Mouse (Mus musculus) MEL (cell line): ENCODE results near the gene Kcnh1. TPM values are rescaled to one million over a fixed set of nuclear protein-coding genes. Genes with fewer than 3 reads are reported as not detected.

Experiments
- DNase-seq: peaks from one replicate; pipeline ENCODE4 v3.0.0; 2011; ENCODE audit warnings: low read depth, low spot score
- H3K27ac ChIP-seq: 2 replicates; pipeline ENCODE4 v1.5.1; 2012; ENCODE audit warnings: low read depth, mild to moderate bottlenecking, control low read depth, low read length, moderate library complexity; ENCODE audit not compliant: control insufficient read depth
- H3K27me3 ChIP-seq, 2 experiments: fragments of 150-350 bp in 1 of 2; sonication (generic) in 1 of 2; 2 replicates each; pipeline ENCODE4 v1.6.1; 2012; ENCODE audit warnings: low read length in 2 of 2, mild to moderate bottlenecking in 2 of 2, improper control_type of control experiment in 1 of 2, moderate library complexity in 1 of 2; ENCODE audit not compliant: insufficient read depth in 2 of 2, control insufficient read depth in 1 of 2
- H3K36me3 ChIP-seq, 2 experiments: 2 replicates each; pipeline ENCODE4 v1.6.1; 2012 to 2014; ENCODE audit warnings: low read length in 2 of 2, improper control_type of control experiment in 1 of 2, inconsistent platforms in 1 of 2, mild to moderate bottlenecking in 1 of 2; ENCODE audit not compliant: insufficient read depth in 2 of 2, control insufficient read depth in 1 of 2
- H3K4me1 ChIP-seq, 2 experiments: fragments of 150-350 bp in 1 of 2; sonication (generic) in 1 of 2; 2 replicates each; pipeline ENCODE4 v1.6.1; 2012; ENCODE audit warnings: low read length in 2 of 2, improper control_type of control experiment in 1 of 2, mild to moderate bottlenecking in 1 of 2; ENCODE audit not compliant: insufficient read depth in 2 of 2, control insufficient read depth in 1 of 2
- H3K4me3 ChIP-seq, 2 experiments: fragments of 150-350 bp in 1 of 2; sonication (generic) in 1 of 2; 2 replicates each; pipeline ENCODE4 v1.5.1; 2012; ENCODE audit warnings: low read depth in 2 of 2, low read length in 2 of 2, mild to moderate bottlenecking in 2 of 2, moderate library complexity in 2 of 2, control low read depth in 1 of 2, improper control_type of control experiment in 1 of 2; ENCODE audit not compliant: control insufficient read depth in 1 of 2, insufficient read depth in 1 of 2
- H3K79me2 ChIP-seq: 2 replicates; pipeline ENCODE4 v1.6.1; 2012; ENCODE audit warnings: mild to moderate bottlenecking, low read length, moderate library complexity; ENCODE audit not compliant: control insufficient read depth, poor library complexity, insufficient read depth
- H3K9ac ChIP-seq: 2 replicates; pipeline ENCODE4 v1.6.1; 2012; ENCODE audit warnings: low read depth, mild to moderate bottlenecking, control low read depth, low read length, moderate library complexity; ENCODE audit not compliant: control insufficient read depth, poor library complexity, severe bottlenecking
- H3K9me3 ChIP-seq: fragments of 150-350 bp; sonication (generic); replicated peaks from 2 replicates; pipeline ENCODE4 v1.6.1; 2012; ENCODE audit warnings: mild to moderate bottlenecking, low read length, improper control_type of control experiment, moderate library complexity; ENCODE audit not compliant: insufficient read depth
- CHD1 ChIP-seq: IDR thresholded peaks from 2 replicates; pipeline ENCODE4 v1.6.1; 2012; ENCODE audit warnings: low read depth, mild to moderate bottlenecking, inconsistent platforms, low read length, improper control_type of control experiment
- CHD2 ChIP-seq: IDR thresholded peaks from 2 replicates; pipeline ENCODE4 v1.6.1; 2011; ENCODE audit warnings: low read length, improper control_type of control experiment
- CTCF ChIP-seq, 3 experiments: IDR thresholded peaks in 2 of 3; conservative IDR thresholded peaks in 1 of 3; 2 replicates each; pipeline ENCODE4 v1.5.1; 2011 to 2012; ENCODE audit warnings: low read length in 3 of 3, low read depth in 2 of 3, mild to moderate bottlenecking in 2 of 3, improper control_type of control experiment in 1 of 3, inconsistent platforms in 1 of 3, mixed read lengths in 1 of 3, moderate library complexity in 1 of 3; ENCODE audit not compliant: control insufficient read depth in 1 of 3, insufficient read depth in 1 of 3, poor library complexity in 1 of 3, severe bottlenecking in 1 of 3
- ELF1 ChIP-seq: IDR thresholded peaks from 2 replicates; pipeline ENCODE4 v1.6.1; 2014; ENCODE audit warnings: low read depth, mild to moderate bottlenecking, inconsistent platforms, low read length, improper control_type of control experiment, moderate library complexity
- EP300 ChIP-seq, 2 experiments: IDR thresholded peaks; 2 replicates each; pipeline ENCODE4 v1.6.1; 2011; ENCODE audit warnings: improper control_type of control experiment in 2 of 2, low read length in 2 of 2, low read depth in 1 of 2, mild to moderate bottlenecking in 1 of 2
- ETS1 ChIP-seq: IDR thresholded peaks from 2 replicates; pipeline ENCODE4 v1.6.1; 2012; ENCODE audit warnings: low read depth, mild to moderate bottlenecking, inconsistent platforms, low read length, improper control_type of control experiment, moderate library complexity
- GABPA ChIP-seq: IDR thresholded peaks from 2 replicates; pipeline ENCODE4 v1.6.1; 2012; ENCODE audit warnings: low read depth, mild to moderate bottlenecking, inconsistent platforms, low read length, improper control_type of control experiment, moderate library complexity
- GATA1 ChIP-seq: IDR thresholded peaks from 2 replicates; pipeline ENCODE4 v1.6.1; 2011; ENCODE audit warnings: low read depth, low read length, improper control_type of control experiment
- MAFK ChIP-seq: IDR thresholded peaks from 2 replicates; pipeline ENCODE4 v1.6.1; 2011; ENCODE audit warnings: low read depth, mild to moderate bottlenecking, low read length, improper control_type of control experiment, borderline replicate concordance
- MAX ChIP-seq: IDR thresholded peaks from 2 replicates; pipeline ENCODE4 v1.6.1; 2011; ENCODE audit warnings: low read length, improper control_type of control experiment
- MAZ ChIP-seq: IDR thresholded peaks from 2 replicates; pipeline ENCODE4 v1.6.1; 2012; ENCODE audit warnings: low read depth, mild to moderate bottlenecking, inconsistent platforms, low read length, improper control_type of control experiment
- MEF2A ChIP-seq: IDR thresholded peaks from 2 replicates; pipeline ENCODE4 v1.6.1; 2014; ENCODE audit warnings: low read depth, mild to moderate bottlenecking, inconsistent platforms, low read length, improper control_type of control experiment; ENCODE audit not compliant: poor library complexity, insufficient replicate concordance, severe bottlenecking; ENCODE audit errors: extremely low read depth
- MXI1 ChIP-seq: IDR thresholded peaks from 2 replicates; pipeline ENCODE4 v1.6.1; 2011; ENCODE audit warnings: mild to moderate bottlenecking, low read depth, low read length, improper control_type of control experiment
- MYC ChIP-seq: IDR thresholded peaks from 2 replicates; pipeline ENCODE4 v1.6.1; 2011; ENCODE audit warnings: low read depth, mild to moderate bottlenecking, low read length, improper control_type of control experiment, moderate library complexity
- NRF1 ChIP-seq: IDR thresholded peaks from 2 replicates; pipeline ENCODE4 v1.6.1; 2014; ENCODE audit warnings: low read depth, mild to moderate bottlenecking, inconsistent platforms, low read length, improper control_type of control experiment, moderate library complexity; ENCODE audit not compliant: poor library complexity, insufficient read depth, severe bottlenecking
- POLR2A ChIP-seq, 2 experiments: IDR thresholded peaks; 2 replicates each; pipeline ENCODE4 v1.6.1; 2011 to 2012; ENCODE audit warnings: low read length in 2 of 2, mild to moderate bottlenecking in 2 of 2, control low read depth in 1 of 2, improper control_type of control experiment in 1 of 2, low read depth in 1 of 2, moderate library complexity in 1 of 2; ENCODE audit not compliant: control insufficient read depth in 1 of 2, insufficient read depth in 1 of 2, poor library complexity in 1 of 2
- POLR2AphosphoS2 ChIP-seq: IDR thresholded peaks from 2 replicates; pipeline ENCODE4 v1.6.1; 2011; ENCODE audit warnings: low read length, improper control_type of control experiment
- POLR2AphosphoS5 ChIP-seq: IDR thresholded peaks from 2 replicates; pipeline ENCODE4 v1.6.1; 2012; ENCODE audit warnings: low read depth, borderline replicate concordance, mild to moderate bottlenecking, inconsistent platforms, low read length, moderate library complexity, mixed read lengths
- RAD21 ChIP-seq: IDR thresholded peaks from 2 replicates; pipeline ENCODE4 v1.6.1; 2011; ENCODE audit warnings: mild to moderate bottlenecking, low read depth, low read length, improper control_type of control experiment
- TAL1 ChIP-seq: IDR thresholded peaks from 2 replicates; pipeline ENCODE4 v1.6.1; 2012; ENCODE audit warnings: mild to moderate bottlenecking, inconsistent platforms, low read length, moderate library complexity, mixed read lengths
- TCF12 ChIP-seq: IDR thresholded peaks from 2 replicates; pipeline ENCODE4 v1.6.1; 2014; ENCODE audit warnings: low read depth, mild to moderate bottlenecking, inconsistent platforms, low read length, improper control_type of control experiment, moderate library complexity
- USF1 ChIP-seq: IDR thresholded peaks from 2 replicates; pipeline ENCODE4 v1.6.1; 2014; ENCODE audit warnings: low read depth, mild to moderate bottlenecking, inconsistent platforms, low read length, improper control_type of control experiment, moderate library complexity
- ZC3H11A ChIP-seq: IDR thresholded peaks from 2 replicates; pipeline ENCODE4 v1.6.1; 2012; ENCODE audit warnings: low read depth, mild to moderate bottlenecking, inconsistent platforms, low read length, improper control_type of control experiment
- ZKSCAN1 ChIP-seq: IDR thresholded peaks from 2 replicates; pipeline ENCODE4 v1.6.1; 2012; ENCODE audit warnings: low read depth, mild to moderate bottlenecking, inconsistent platforms, low read length, improper control_type of control experiment, moderate library complexity
- ZMIZ1 ChIP-seq: IDR thresholded peaks from 2 replicates; pipeline ENCODE4 v1.6.1; 2012; ENCODE audit warnings: low read depth, mild to moderate bottlenecking, inconsistent platforms, low read length, improper control_type of control experiment, moderate library complexity
- ZNF384 ChIP-seq: IDR thresholded peaks from 2 replicates; pipeline ENCODE4 v1.6.1; 2012; ENCODE audit warnings: low read depth, mild to moderate bottlenecking, inconsistent platforms, low read length, improper control_type of control experiment
- polyA plus RNA-seq, 2 experiments: library from polyadenylated mRNA; stranded (reverse) in 1 of 2; unstranded in 1 of 2; fragments of >175 nt in 1 of 2; fragments of >200 nt in 1 of 2; gene quantifications; 2 replicates each; pipeline versions ENCODE4 v1.2.1 to v1.2.4; 2012; ENCODE audit warnings: low replicate concordance in 2 of 2, low read depth in 1 of 2; ENCODE audit not compliant: insufficient read length in 2 of 2, insufficient read depth in 1 of 2, missing spikeins in 1 of 2
- total RNA-seq: library from RNA; depleted of rRNA; stranded (reverse); fragments of 300-350 nt; gene quantifications from 2 replicates; pipeline ENCODE4 v1.2.3, GENCODE M21; 2012

Gene Kcnh1
- total and polyA plus RNA-seq, 3 experiments = not detected

DNA sequence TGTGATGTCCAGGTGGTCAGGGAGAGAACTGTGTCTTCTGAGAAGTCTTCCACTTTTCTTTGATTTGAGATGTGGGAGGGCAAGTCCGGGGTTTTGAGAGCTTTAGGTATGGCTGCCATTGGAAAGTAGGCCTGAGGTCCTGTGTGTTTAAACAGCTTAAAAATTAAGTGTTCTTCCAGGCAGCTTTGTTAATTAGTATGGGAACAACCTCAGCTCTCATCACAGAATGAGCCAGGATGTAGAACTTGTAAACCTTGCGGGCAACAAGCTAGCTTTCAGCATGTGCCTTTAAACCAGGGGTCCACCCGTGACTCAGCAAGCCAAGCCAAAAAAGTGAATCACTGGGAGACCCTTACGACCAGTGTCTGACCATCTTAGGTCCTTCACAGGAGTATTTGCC lies 214.6 kb downstream of the Kcnh1 start:
- no peak for TF ChIP-seq CTCF (IDR thresholded peaks at IDR 0.05 in 2 of 3, conservative IDR thresholded peaks at IDR 0.05 in 1 of 3; ENCODE audit: control insufficient read depth in 1 of 3, insufficient read depth in 1 of 3, low read depth in 2 of 3, low read length in 3 of 3, poor library complexity in 1 of 3, severe bottlenecking in 1 of 3)
- no peak for TF ChIP-seq ZMIZ1
- TF ChIP-seq CHD2 = no peak
- no peak for TF ChIP-seq MXI1
- TF ChIP-seq MAZ = no peak
- TF ChIP-seq TAL1 = no peak
- no peak for TF ChIP-seq RAD21
- TF ChIP-seq POLR2A (IDR thresholded peaks at IDR 0.05; ENCODE audit: control insufficient read depth in 1 of 2, insufficient read depth in 1 of 2, low read depth in 1 of 2, low read length in 2 of 2, poor library complexity in 1 of 2) = no peak
- TF ChIP-seq CHD1 = no peak
- TF ChIP-seq GABPA = no peak
- no peak for TF ChIP-seq MEF2A
- no peak for TF ChIP-seq MYC
- TF ChIP-seq TCF12 = no peak
- no peak for TF ChIP-seq POLR2AphosphoS2
- TF ChIP-seq POLR2AphosphoS5 = no peak
- no peaks in the 10 kb centered on the region; a peak in 1 of 4 replicates for H3K27me3 ChIP-seq
- no peaks in the 10 kb centered on the region for H3K79me2 ChIP-seq
- H3K36me3 ChIP-seq = no peaks in the 10 kb centered on the region
- no peak overlapping the region for H3K4me3 ChIP-seq
- no peak overlapping the region for H3K27ac ChIP-seq
- no peaks in the 10 kb centered on the region for H3K4me1 ChIP-seq
- no peak overlapping the region for H3K9ac ChIP-seq
- DNase-seq = no peak
- H3K9me3 ChIP-seq = no peaks in the 10 kb centered on the region

DNA sequence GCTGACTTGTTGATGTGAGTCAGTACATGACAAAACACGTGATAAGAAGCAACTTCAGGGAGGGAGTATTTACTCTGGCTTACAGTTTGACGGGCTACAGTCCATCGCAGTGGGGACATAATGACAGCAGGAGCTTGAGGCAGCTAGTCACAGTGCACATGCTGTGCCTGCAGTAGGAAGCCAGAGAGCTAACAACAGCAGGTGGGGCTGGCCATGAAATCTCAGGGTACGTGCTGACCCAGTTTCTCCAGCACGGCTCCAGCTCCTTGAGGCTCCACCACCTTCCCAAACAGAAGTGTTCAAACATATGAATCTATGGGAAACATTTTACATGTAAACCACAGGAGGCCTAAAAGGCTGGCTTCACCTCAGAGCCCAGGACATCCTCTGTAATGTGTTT lies 216.0 kb downstream of the Kcnh1 start:
- no peak for DNase-seq
- no peaks in the 10 kb centered on the region for H3K4me1 ChIP-seq
- no peak overlapping the region for H3K9ac ChIP-seq
- TF ChIP-seq ETS1 = no peak
- no peaks in the 10 kb centered on the region for H3K9me3 ChIP-seq
- H3K79me2 ChIP-seq = no peaks in the 10 kb centered on the region
- H3K4me3 ChIP-seq = no peak overlapping the region
- no peak overlapping the region for H3K27ac ChIP-seq
- H3K36me3 ChIP-seq = no peaks in the 10 kb centered on the region
- no peaks in the 10 kb centered on the region; a peak in 1 of 4 replicates for H3K27me3 ChIP-seq

GRCm38 (mm10) chr1:192415813-192416212 lies 225.2 kb downstream of the Kcnh1 start:
- Histone ChIP-seq H3K4me3 (no peak overlapping the region), H3K27me3 (no peaks in the 10 kb centered on the region)
- TF ChIP-seq TCF12 (no peak), ZMIZ1 (no peak), MAX (no peak), POLR2AphosphoS2 (no peak), NRF1 (no peak), MAZ (no peak), ZC3H11A (no peak), CHD2 (no peak), ELF1 (no peak), MAFK (no peak), EP300 (IDR thresholded peaks at IDR 0.05; ENCODE audit: low read depth in 1 of 2, low read length in 2 of 2) (no peak), CHD1 (no peak), USF1 (no peak), ZNF384 (no peak), TAL1 (no peak), GATA1 (no peak), ZKSCAN1 (no peak)

More at GRCm38 (mm10) chr1:192415813-192416212, 225.2 kb downstream of the Kcnh1 start:
- Histone ChIP-seq H3K79me2 (no peaks in the 10 kb centered on the region), H3K27ac (no peak overlapping the region), H3K9ac (no peak overlapping the region), H3K36me3 (no peaks in the 10 kb centered on the region), H3K9me3 (no peaks in the 10 kb centered on the region), H3K4me1 (no peaks in the 10 kb centered on the region)
- DNase-seq = no peak
